Mouse (Mus musculus): ENCODE measurements around the gene Arih2. TPM values are rescaled to one million over a fixed set of nuclear protein-coding genes. Genes with fewer than 3 reads are reported as not detected.

Arih2 gene
- 75.7 TPM for polyA plus RNA-seq (2015; fragmentation: Illumina TruSeq; extraction: RNeasy Lipid Tissue Mini Kit (QIAGEN cat#74804); ENCODE audit: insufficient read depth, low replicate concordance)

GRCm38 (mm10) chr9:108648611-108649560 lies at the start of gene Arih2:
Gene Arih2, minus strand, starts transcription at chr9:108649386.

GRCm38 (mm10) chr9:108689106-108689505 lies 39.9 kb upstream of the Arih2 start, which contains the start of gene Prkar2a:
Gene Prkar2a, plus strand, starts transcription at chr9:108689314.

GRCm38 (mm10) chr9:108661677-108662612 lies 12.8 kb upstream of the Arih2 start, which contains the start of gene Slc25a20:
Gene Slc25a20, plus strand, starts transcription at chr9:108662088.

GRCm38 (mm10) chr9:108596998-108597764 lies 52.0 kb downstream of the Arih2 start, which contains the start of gene P4htm:
Gene P4htm, minus strand, starts transcription at chr9:108597667.

GRCm38 (mm10) chr9:108578545-108579343 lies 70.4 kb downstream of the Arih2 start, which contains the start of gene Wdr6:
Gene Wdr6, minus strand, starts transcription at chr9:108578739.

GRCm38 (mm10) chr9:108569381-108570206 lies 79.6 kb downstream of the Arih2 start, which contains the start of gene Dalrd3:
Gene Dalrd3, plus strand, starts transcription at chr9:108569886.

GRCm38 (mm10) chr9:108566815-108567776 lies 82.1 kb downstream of the Arih2 start, which contains the start of gene Ndufaf3:
Gene Ndufaf3, minus strand, starts transcription at chr9:108567434.

GRCm38 (mm10) chr9:108560227-108560841 lies 88.9 kb downstream of the Arih2 start, which contains the start of gene Impdh2:
Gene Impdh2, plus strand, starts transcription at chr9:108560286.

Other genes with a start within 250 kb of the Arih2 start
- 0.10 TPM for gene Ccdc36, start 220.9 kb downstream of the Arih2 start, polyA plus RNA-seq (2015; fragmentation: Illumina TruSeq; extraction: RNeasy Lipid Tissue Mini Kit (QIAGEN cat#74804); ENCODE audit: insufficient read depth, low replicate concordance)
- not detected for gene BC048562, start 212.9 kb downstream of the Arih2 start, polyA plus RNA-seq (2015; fragmentation: Illumina TruSeq; extraction: RNeasy Lipid Tissue Mini Kit (QIAGEN cat#74804); ENCODE audit: insufficient read depth, low replicate concordance)
- 13.7 TPM for gene Ccdc71, start 188.9 kb downstream of the Arih2 start, polyA plus RNA-seq (2015; fragmentation: Illumina TruSeq; extraction: RNeasy Lipid Tissue Mini Kit (QIAGEN cat#74804); ENCODE audit: insufficient read depth, low replicate concordance)
- gene Klhdc8b, start 187.8 kb downstream of the Arih2 start, polyA plus RNA-seq (2015; fragmentation: Illumina TruSeq; extraction: RNeasy Lipid Tissue Mini Kit (QIAGEN cat#74804); ENCODE audit: insufficient read depth, low replicate concordance) = 8.7 TPM
- 11.6 TPM for gene Lamb2, start 169.7 kb downstream of the Arih2 start, polyA plus RNA-seq (2015; fragmentation: Illumina TruSeq; extraction: RNeasy Lipid Tissue Mini Kit (QIAGEN cat#74804); ENCODE audit: insufficient read depth, low replicate concordance)
- gene Usp19, start 158.8 kb downstream of the Arih2 start, polyA plus RNA-seq (2015; fragmentation: Illumina TruSeq; extraction: RNeasy Lipid Tissue Mini Kit (QIAGEN cat#74804); ENCODE audit: insufficient read depth, low replicate concordance) = 83.1 TPM
- gene Qars, start 141.7 kb downstream of the Arih2 start, polyA plus RNA-seq (2015; fragmentation: Illumina TruSeq; extraction: RNeasy Lipid Tissue Mini Kit (QIAGEN cat#74804); ENCODE audit: insufficient read depth, low replicate concordance) = 137 TPM
- 119 TPM for gene Qrich1, start 132.6 kb downstream of the Arih2 start, polyA plus RNA-seq (2015; fragmentation: Illumina TruSeq; extraction: RNeasy Lipid Tissue Mini Kit (QIAGEN cat#74804); ENCODE audit: insufficient read depth, low replicate concordance)
- 139 TPM for gene Impdh2, start 89.1 kb downstream of the Arih2 start, polyA plus RNA-seq (2015; fragmentation: Illumina TruSeq; extraction: RNeasy Lipid Tissue Mini Kit (QIAGEN cat#74804); ENCODE audit: insufficient read depth, low replicate concordance)
- 8.6 TPM for gene Ndufaf3, start 82.0 kb downstream of the Arih2 start, polyA plus RNA-seq (2015; fragmentation: Illumina TruSeq; extraction: RNeasy Lipid Tissue Mini Kit (QIAGEN cat#74804); ENCODE audit: insufficient read depth, low replicate concordance)
- 58.1 TPM for gene Dalrd3, start 79.5 kb downstream of the Arih2 start, polyA plus RNA-seq (2015; fragmentation: Illumina TruSeq; extraction: RNeasy Lipid Tissue Mini Kit (QIAGEN cat#74804); ENCODE audit: insufficient read depth, low replicate concordance)
- gene Wdr6, start 70.6 kb downstream of the Arih2 start, polyA plus RNA-seq (2015; fragmentation: Illumina TruSeq; extraction: RNeasy Lipid Tissue Mini Kit (QIAGEN cat#74804); ENCODE audit: insufficient read depth, low replicate concordance) = 11.5 TPM
- gene P4htm, start 51.7 kb downstream of the Arih2 start, polyA plus RNA-seq (2015; fragmentation: Illumina TruSeq; extraction: RNeasy Lipid Tissue Mini Kit (QIAGEN cat#74804); ENCODE audit: insufficient read depth, low replicate concordance) = 0.48 TPM
- 30.9 TPM for gene Slc25a20, start 12.7 kb upstream of the Arih2 start, polyA plus RNA-seq (2015; fragmentation: Illumina TruSeq; extraction: RNeasy Lipid Tissue Mini Kit (QIAGEN cat#74804); ENCODE audit: insufficient read depth, low replicate concordance)
- 23.6 TPM for gene Prkar2a, start 39.9 kb upstream of the Arih2 start, polyA plus RNA-seq (2015; fragmentation: Illumina TruSeq; extraction: RNeasy Lipid Tissue Mini Kit (QIAGEN cat#74804); ENCODE audit: insufficient read depth, low replicate concordance)
- 77.0 TPM for gene Ip6k2, start 134.4 kb upstream of the Arih2 start, polyA plus RNA-seq (2015; fragmentation: Illumina TruSeq; extraction: RNeasy Lipid Tissue Mini Kit (QIAGEN cat#74804); ENCODE audit: insufficient read depth, low replicate concordance)
- gene Nckipsd, start 159.0 kb upstream of the Arih2 start, polyA plus RNA-seq (2015; fragmentation: Illumina TruSeq; extraction: RNeasy Lipid Tissue Mini Kit (QIAGEN cat#74804); ENCODE audit: insufficient read depth, low replicate concordance) = 8.2 TPM
- gene Celsr3, start 176.9 kb upstream of the Arih2 start, polyA plus RNA-seq (2015; fragmentation: Illumina TruSeq; extraction: RNeasy Lipid Tissue Mini Kit (QIAGEN cat#74804); ENCODE audit: insufficient read depth, low replicate concordance) = 0.04 TPM
- 6.4 TPM for gene Slc26a6, start 203.9 kb upstream of the Arih2 start, polyA plus RNA-seq (2015; fragmentation: Illumina TruSeq; extraction: RNeasy Lipid Tissue Mini Kit (QIAGEN cat#74804); ENCODE audit: insufficient read depth, low replicate concordance)

Data from spleen, adult 10 weeks (tissue).